Mouse (Mus musculus) MN1 (cell line): Measurements from ENCODE around the gene Kank1.

Experiments
- DNase-seq: peaks from one replicate; pipeline ENCODE4 v3.0.0-alpha.2; 2016; ENCODE audit warnings: low spot score

Gene Kank1

GRCm38 (mm10) chr19:25311626-25312025, 74.9 kb downstream of the Kank1 start:
- DNase-seq = no peak

- DNase-seq = no peak
Measured at GRCm38 (mm10) chr19:25315458-25315889, 78.7 kb downstream of the Kank1 start.

- no peak for DNase-seq
Measured at GRCm38 (mm10) chr19:25315993-25316392, 79.2 kb downstream of the Kank1 start.

- DNase-seq = no peak
Measured at GRCm38 (mm10) chr19:25324265-25324664, 87.5 kb downstream of the Kank1 start.

GRCm38 (mm10) chr19:25325113-25326001, 88.6 kb downstream of the Kank1 start:
- no peak for DNase-seq

- DNase-seq = no peak
Measured at GRCm38 (mm10) chr19:25326002-25326300, 89.2 kb downstream of the Kank1 start.

GRCm38 (mm10) chr19:25327633-25328032, 90.9 kb downstream of the Kank1 start:
- DNase-seq = no peak

GRCm38 (mm10) chr19:25334360-25334759, 97.6 kb downstream of the Kank1 start:
- no peak for DNase-seq

- no peak for DNase-seq
Measured at GRCm38 (mm10) chr19:25336731-25337130, 100.0 kb downstream of the Kank1 start.

GRCm38 (mm10) chr19:25340630-25341620, 104.2 kb downstream of the Kank1 start:
- no peak for DNase-seq

GRCm38 (mm10) chr19:25342026-25342425, 105.3 kb downstream of the Kank1 start:
- DNase-seq = no peak

GRCm38 (mm10) chr19:25343657-25344322, 107.0 kb downstream of the Kank1 start:
- DNase-seq = no peak

- DNase-seq = no peak
Measured at GRCm38 (mm10) chr19:25344371-25344770, 107.6 kb downstream of the Kank1 start.

- no peak for DNase-seq
Measured at GRCm38 (mm10) chr19:25345972-25346371, 109.2 kb downstream of the Kank1 start.

- DNase-seq = no peak
Measured at GRCm38 (mm10) chr19:25347515-25347914, 110.7 kb downstream of the Kank1 start.

- no peak for DNase-seq
Measured at GRCm38 (mm10) chr19:25351257-25351955, 114.6 kb downstream of the Kank1 start.

GRCm38 (mm10) chr19:25357094-25357493, 120.3 kb downstream of the Kank1 start:
- DNase-seq = no peak

- DNase-seq = no peak
Measured at GRCm38 (mm10) chr19:25358486-25359120, 121.8 kb downstream of the Kank1 start.

- no peak for DNase-seq
Measured at GRCm38 (mm10) chr19:25360571-25361029, 123.8 kb downstream of the Kank1 start.

- no peak for DNase-seq
Measured at GRCm38 (mm10) chr19:25361956-25362355, 125.2 kb downstream of the Kank1 start.

GRCm38 (mm10) chr19:25365698-25366097, 128.9 kb downstream of the Kank1 start:
- no peak for DNase-seq
